8 mouse cellular contexts compared by ENCODE assay signal in the genomic region with DNA sequence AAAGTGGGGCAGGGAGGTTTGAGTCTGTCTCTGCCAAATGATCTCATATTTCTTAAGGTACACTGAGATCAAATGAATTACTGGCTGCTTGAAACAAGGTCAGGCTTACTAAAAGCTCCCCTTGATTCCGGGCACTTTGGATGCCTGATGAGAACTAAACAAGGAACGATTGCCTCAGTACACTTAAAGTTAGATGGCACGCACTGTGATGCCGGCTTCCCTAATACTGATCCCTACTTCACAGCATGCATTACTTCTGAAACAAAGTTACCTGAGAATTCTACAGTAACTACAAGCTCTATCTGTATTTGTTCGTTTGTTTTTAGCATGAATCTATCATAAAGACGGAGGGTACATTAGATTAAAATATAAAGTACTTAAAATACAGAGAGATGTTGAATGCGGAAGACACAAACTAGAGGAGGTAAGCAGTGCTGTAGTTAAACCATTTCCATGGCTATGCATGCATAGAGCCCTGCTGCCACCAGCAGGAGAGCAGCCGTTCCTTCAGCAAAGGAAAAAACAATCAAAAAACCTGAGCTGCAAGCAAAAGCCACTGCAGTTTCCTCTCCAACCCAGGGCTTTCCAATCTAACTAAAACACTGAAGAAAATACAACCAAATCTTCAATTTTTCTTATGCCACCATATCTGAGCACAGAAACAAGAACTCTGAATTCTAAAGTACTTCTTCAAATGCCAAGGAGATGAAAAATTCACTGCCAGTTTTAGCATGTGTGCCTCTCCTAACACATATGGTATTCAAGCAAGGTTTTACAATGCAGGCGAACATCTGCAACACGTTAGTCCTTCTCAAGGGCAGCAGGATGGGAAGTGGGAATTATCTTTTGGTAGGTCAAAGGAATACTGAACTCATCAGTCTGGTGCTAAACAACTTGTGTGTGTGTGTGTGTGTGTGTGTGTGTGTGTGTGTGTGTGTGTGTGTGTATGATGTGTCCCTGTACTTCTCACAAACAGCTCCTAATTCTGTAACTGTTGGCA.
DNase-seq lines count a peak whose midpoint lies in the region; ATAC-seq lines count a peak whose summit lies in the region.

No protein-coding gene starts in this region.

- H3K27ac ChIP-seq in forebrain, embryonic 14.5 days (ENCODE audit: low read depth, low read length), result no peak overlapping the region
- no peak overlapping the region for H3K27ac ChIP-seq in forebrain, embryonic 11.5 days (ENCODE audit: low read depth, low read length)

- peak; percentile 74 for DNase-seq in forebrain, embryonic 14.5 days (ENCODE audit: low spot score)
- DNase-seq in forebrain, embryonic 11.5 days (ENCODE audit: low spot score), result no peak
- DNase-seq in CD4-positive helper T cell, adult 2 months (ENCODE audit: low read depth, low spot score), result peak; percentile 42
- DNase-seq in cerebellum, adult 9-11 months, result peak; percentile 48
- peak; percentile 47 to 73 for DNase-seq in layer of hippocampus, postnatal 14 days (ENCODE audit: low spot score in 2 of 2)
- peak; percentile 61 for DNase-seq in splenic B cell, adult 2 months (ENCODE audit: low read depth, low spot score)

- H3K9me3 ChIP-seq in forebrain, embryonic 14.5 days (replicated peaks; ENCODE audit: control insufficient read depth, low read length), result no peaks in the 10 kb centered on the region
- no peaks in the 10 kb centered on the region for H3K9me3 ChIP-seq in forebrain, embryonic 11.5 days (ENCODE audit: control insufficient read depth, low read length)

- no peak overlapping the region for H3K9ac ChIP-seq in forebrain, embryonic 14.5 days (ENCODE audit: low read length)
- H3K9ac ChIP-seq in forebrain, embryonic 11.5 days (ENCODE audit: low read length), result no peak overlapping the region

- H3K4me1 ChIP-seq in forebrain, embryonic 14.5 days (ENCODE audit: control insufficient read depth, insufficient read depth, low read length), result no peaks in the 10 kb centered on the region
- H3K4me1 ChIP-seq in forebrain, embryonic 11.5 days (replicated peaks; ENCODE audit: control insufficient read depth, insufficient read depth, low read length), result no peaks in the 10 kb centered on the region

- H3K36me3 ChIP-seq in forebrain, embryonic 14.5 days (ENCODE audit: control insufficient read depth, insufficient read depth, low read length), result no peaks in the 10 kb centered on the region
- no peaks in the 10 kb centered on the region for H3K36me3 ChIP-seq in forebrain, embryonic 11.5 days (ENCODE audit: control insufficient read depth, insufficient read depth, low read length)
- H3K36me3 ChIP-seq in splenic B cell, adult 2 months (ENCODE audit: control insufficient read depth, insufficient read depth, low read length, poor library complexity, severe bottlenecking), result no peaks in the 10 kb centered on the region

- no peak overlapping the region for H3K4me3 ChIP-seq in forebrain, embryonic 14.5 days (ENCODE audit: low read depth, low read length)
- no peak overlapping the region for H3K4me3 ChIP-seq in forebrain, embryonic 11.5 days (ENCODE audit: low read depth, low read length)

- WGBS in forebrain, embryonic 14.5 days, result 67% methylated on average over 10 of the region's 10 CpGs
- WGBS in forebrain, embryonic 11.5 days, result 67% methylated on average over 10 of the region's 10 CpGs

- no peak overlapping the region for H3K4me2 ChIP-seq in forebrain, embryonic 14.5 days (ENCODE audit: low read length)
- no peak overlapping the region for H3K4me2 ChIP-seq in forebrain, embryonic 11.5 days (ENCODE audit: low read depth, low read length, severe bottlenecking)

- no peaks in the 10 kb centered on the region for H3K27me3 ChIP-seq in forebrain, embryonic 14.5 days (replicated peaks; ENCODE audit: control insufficient read depth, insufficient read depth, low read length)
- H3K27me3 ChIP-seq in forebrain, embryonic 11.5 days (ENCODE audit: control insufficient read depth, insufficient read depth, low read length), result no peaks in the 10 kb centered on the region
- H3K27me3 ChIP-seq in splenic B cell, adult 2 months (ENCODE audit: control insufficient read depth, insufficient read depth, low read length, poor library complexity, severe bottlenecking), result no peaks in the 10 kb centered on the region

- ATAC-seq in forebrain, embryonic 14.5 days, result peak; percentile 93
- no peak for ATAC-seq in forebrain, embryonic 11.5 days (replicated peaks; ENCODE audit: low FRiP score)
- peak; percentile 93 to 94 for ATAC-seq in hematopoietic stem cell, adult 5-6 weeks (replicated peaks in 1 of 2; ENCODE audit: insufficient read depth in 1 of 2, low FRiP score in 2 of 2, low TSS enrichment in 1 of 2, low read depth in 1 of 2, poor library complexity in 2 of 2, severe bottlenecking in 2 of 2)
- peak; percentile 91 for ATAC-seq in megakaryocyte, adult 5-6 weeks (ENCODE audit: poor library complexity, severe bottlenecking)
